15 mouse cellular contexts compared by ENCODE assay signal in genomic region chr9:63942608-63942982, GRCm38 (mm10).
DNase-seq lines count a peak whose midpoint lies in the region; ATAC-seq lines count a peak whose summit lies in the region.
"Had no signal": no experiment of that assay in that cellular context is flagged by ENCODE, and none has a peak within 500 bp of the region (broad histone marks: within the 10 kb centered on the region; RNA-seq: fewer than 3 reads in every experiment).

No protein-coding gene starts in this region.

- ATAC-seq in kidney, embryonic 15.5 days (replicated peaks; ENCODE audit: low FRiP score) = 0 out of 2 replicates have a peak, but pooled peaks have one; percentile 46
- ATAC-seq in embryonic facial prominence, embryonic 13.5 days (ENCODE audit: insufficient number of reproducible peaks, insufficient read depth, low FRiP score, low TSS enrichment, low read depth) = no peak; the same call in 1 of the 2 replicates
- ATAC-seq in limb, embryonic 15.5 days (ENCODE audit: insufficient number of reproducible peaks, low FRiP score, low TSS enrichment, low read depth) = peak; percentile 46; the same call in 1 of the 2 replicates

- peak overlapping the region; percentile 86 for H3K27ac ChIP-seq in heart, embryonic 10.5 days
- H3K27ac ChIP-seq in kidney, embryonic 15.5 days = 0 out of 2 replicates have a peak overlapping the region, but pooled peaks have one; percentile 38
- H3K27ac ChIP-seq in embryonic facial prominence, embryonic 13.5 days = peak overlapping the region; percentile 76
- H3K27ac ChIP-seq in limb, embryonic 15.5 days = peak overlapping the region; percentile 73
- H3K27ac ChIP-seq: liver, embryonic 14.5 days had no signal

- H3K4me2 ChIP-seq in kidney, embryonic 15.5 days = no peak overlapping the region
- no peak overlapping the region for H3K4me2 ChIP-seq in embryonic facial prominence, embryonic 13.5 days
- H3K4me2 ChIP-seq in limb, embryonic 15.5 days = no peak overlapping the region

- no peak for DNase-seq in heart, embryonic 10.5 days (ENCODE audit: low spot score)
- DNase-seq in heart, postnatal 10 days = no peak
- DNase-seq in kidney, postnatal 36 days = no peak
- no peak for DNase-seq in thymus, postnatal 14 days
- DNase-seq in frontal cortex, postnatal 25 days (ENCODE audit: low spot score in 2 of 2) = no peak
- DNase-seq: B cell, adult 2 months; cerebellum, adult 2 months; kidney, adult 9 months; thymus, postnatal 25 days had no signal

- WGBS in heart, embryonic 10.5 days = 23% methylated on average over 2 of the region's 2 CpGs
- 75% methylated on average over 2 of the region's 2 CpGs for WGBS in kidney, embryonic 15.5 days
- 33% methylated on average over 2 of the region's 2 CpGs for WGBS in embryonic facial prominence, embryonic 13.5 days
- 36% methylated on average over 2 of the region's 2 CpGs for WGBS in limb, embryonic 15.5 days

- H3K9me3 ChIP-seq in heart, embryonic 10.5 days = no peaks in the 10 kb centered on the region
- H3K9me3 ChIP-seq in kidney, embryonic 15.5 days (replicated peaks) = no peaks in the 10 kb centered on the region
- H3K9me3 ChIP-seq in embryonic facial prominence, embryonic 13.5 days = no peaks in the 10 kb centered on the region
- H3K9me3 ChIP-seq in limb, embryonic 15.5 days = no peaks in the 10 kb centered on the region
- H3K9me3 ChIP-seq: G1E had no signal

- intact Hi-C loops in heart, postnatal 10 days (cut with DNase I) = no loop called here

- H3K4me3 ChIP-seq in heart, embryonic 10.5 days = no peak overlapping the region
- no peak overlapping the region for H3K4me3 ChIP-seq in kidney, embryonic 15.5 days (replicated peaks)
- no peak overlapping the region for H3K4me3 ChIP-seq in embryonic facial prominence, embryonic 13.5 days
- no peak overlapping the region for H3K4me3 ChIP-seq in limb, embryonic 15.5 days

- H3K36me3 ChIP-seq in heart, embryonic 10.5 days = no peaks in the 10 kb centered on the region
- no peaks in the 10 kb centered on the region for H3K36me3 ChIP-seq in kidney, embryonic 15.5 days
- no peaks in the 10 kb centered on the region for H3K36me3 ChIP-seq in embryonic facial prominence, embryonic 13.5 days
- H3K36me3 ChIP-seq in limb, embryonic 15.5 days = no peaks in the 10 kb centered on the region
- H3K36me3 ChIP-seq: G1E had no signal

- no peak overlapping the region for H3K9ac ChIP-seq in kidney, embryonic 15.5 days
- no peak overlapping the region for H3K9ac ChIP-seq in embryonic facial prominence, embryonic 13.5 days
- no peak overlapping the region for H3K9ac ChIP-seq in limb, embryonic 15.5 days
- H3K9ac ChIP-seq: forebrain, postnatal 0 days; liver, embryonic 14.5 days had no signal

- peaks cover 41% of the 10 kb centered on the region for H3K4me1 ChIP-seq in heart, embryonic 10.5 days
- H3K4me1 ChIP-seq in kidney, embryonic 15.5 days = peaks cover 24% of the 10 kb centered on the region
- H3K4me1 ChIP-seq in embryonic facial prominence, embryonic 13.5 days = peaks cover 28% of the 10 kb centered on the region
- H3K4me1 ChIP-seq in limb, embryonic 15.5 days = peaks cover 22% of the 10 kb centered on the region

- no peaks in the 10 kb centered on the region for H3K27me3 ChIP-seq in heart, embryonic 10.5 days (ENCODE audit: insufficient read depth, poor library complexity, severe bottlenecking)
- H3K27me3 ChIP-seq in kidney, embryonic 15.5 days = no peaks in the 10 kb centered on the region
- H3K27me3 ChIP-seq in embryonic facial prominence, embryonic 13.5 days = no peaks in the 10 kb centered on the region
- no peaks in the 10 kb centered on the region for H3K27me3 ChIP-seq in limb, embryonic 15.5 days
